Mouse (Mus musculus) G1E (cell line): ENCODE results near the gene Dstn. TPM values are rescaled to one million over a fixed set of nuclear protein-coding genes. Genes with fewer than 3 reads are reported as not detected.

ENCODE experiments used
- ATAC-seq: 2 replicates; pipeline ENCODE4 v1.8.0; 2016; ENCODE audit warnings: mild to moderate bottlenecking; ENCODE audit not compliant: insufficient number of reproducible peaks, poor library complexity, low FRiP score, severe bottlenecking; ENCODE audit errors: extremely low read depth
- DNase-seq: peaks from one replicate; pipeline ENCODE4 v3.0.0; 2012; ENCODE audit warnings: low spot score
- H3K27me3 ChIP-seq: 2 replicates; pipeline ENCODE4 v1.6.1; 2012; ENCODE audit warnings: mild to moderate bottlenecking, low read length, inconsistent platforms; ENCODE audit not compliant: insufficient read depth
- H3K36me3 ChIP-seq: replicated peaks from 2 replicates; pipeline ENCODE3; 2012; ENCODE audit warnings: mild to moderate bottlenecking, inconsistent platforms
- H3K4me1 ChIP-seq: 2 replicates; pipeline ENCODE4 v1.6.1; 2012; ENCODE audit warnings: low read depth, low read length, inconsistent platforms, mixed read lengths; ENCODE audit not compliant: insufficient read depth
- H3K4me3 ChIP-seq: 2 replicates; pipeline ENCODE4 v1.5.1; 2012; ENCODE audit warnings: low read depth, mild to moderate bottlenecking, inconsistent platforms, low read length, moderate library complexity, mixed read lengths
- H3K9me3 ChIP-seq: replicated peaks from 2 replicates; pipeline ENCODE4 v1.6.1; 2012; ENCODE audit warnings: inconsistent platforms
- CTCF ChIP-seq: IDR thresholded peaks from 2 replicates; pipeline ENCODE4 v1.5.1; 2012; ENCODE audit warnings: low read depth, low read length, inconsistent platforms, mixed read lengths
- GATA1 ChIP-seq: IDR thresholded peaks from 2 replicates; pipeline ENCODE4 v1.6.1; 2012; ENCODE audit warnings: borderline replicate concordance, low read length, inconsistent platforms, mixed read lengths
- GATA2 ChIP-seq: IDR thresholded peaks from 2 replicates; pipeline ENCODE4 v1.6.1; 2012; ENCODE audit warnings: low read depth, low read length, inconsistent platforms, borderline replicate concordance
- POLR2AphosphoS5 ChIP-seq: IDR thresholded peaks from 2 replicates; pipeline ENCODE4 v1.6.1; 2012; ENCODE audit warnings: low read depth, low read length, inconsistent platforms; ENCODE audit not compliant: insufficient replicate concordance
- TAL1 ChIP-seq: conservative IDR thresholded peaks from 2 replicates; pipeline ENCODE4 v1.6.1; 2012; ENCODE audit warnings: low read depth, low read length, inconsistent platforms, mixed read lengths
- polyA plus RNA-seq: library from polyadenylated mRNA; stranded (reverse); fragments of >175 nt; gene quantifications from 2 replicates; pipeline ENCODE4 v1.2.3, GENCODE M21; 2012
- total RNA-seq, 2 experiments: library from RNA; stranded (forward) in 1 of 2; stranded (reverse) in 1 of 2; fragments of 200-1000 nt in 1 of 2; fragments of >200 nt in 1 of 2; fragmentation: Nextera tagmentation in 1 of 2; gene quantifications; 2 replicates each; pipeline ENCODE4 v1.2.3; 2014 to 2017

Dstn gene
- total and polyA plus RNA-seq, 3 experiments, result 7.8 to 94.2 (median 59.6) TPM

GRCm38 (mm10) chr2:143891302-143892048 is 23.6 kb upstream of the Dstn start:
- Histone ChIP-seq H3K4me1 (no peaks in the 10 kb centered on the region), H3K36me3 (no peaks in the 10 kb centered on the region), H3K4me3 (no peak overlapping the region), H3K9me3 (no peaks in the 10 kb centered on the region), H3K27me3 (no peaks in the 10 kb centered on the region)
- ATAC-seq, result no peak
- no peak for TF ChIP-seq POLR2AphosphoS5
- no peak for TF ChIP-seq CTCF
- TF ChIP-seq GATA2, result no peak
- TF ChIP-seq GATA1, result no peak
- TF ChIP-seq TAL1, result no peak
- no peak for DNase-seq

GRCm38 (mm10) chr2:143899470-143900220 is 15.5 kb upstream of the Dstn start:
- no peak for TF ChIP-seq CTCF
- no peak for TF ChIP-seq GATA2
- TF ChIP-seq POLR2AphosphoS5, result no peak
- no peak for TF ChIP-seq GATA1
- Histone ChIP-seq H3K4me3 (no peak overlapping the region), H3K27me3 (peaks cover 3% of the 10 kb centered on the region; the same call in 1 of the 2 replicates), H3K36me3 (no peaks in the 10 kb centered on the region), H3K9me3 (no peaks in the 10 kb centered on the region), H3K4me1 (no peaks in the 10 kb centered on the region)
- no peak for ATAC-seq
- no peak for DNase-seq

- ATAC-seq (no peak), DNase-seq (no peak)
- no peak overlapping the region for H3K4me3 ChIP-seq
- H3K4me1 ChIP-seq, result no peaks in the 10 kb centered on the region
- peaks cover 3% of the 10 kb centered on the region; the same call in 1 of the 2 replicates for H3K27me3 ChIP-seq
- H3K9me3 ChIP-seq, result no peaks in the 10 kb centered on the region
- TF ChIP-seq GATA1 (no peak), POLR2AphosphoS5 (no peak), CTCF (no peak), TAL1 (no peak), GATA2 (no peak)
- no peaks in the 10 kb centered on the region for H3K36me3 ChIP-seq
Measured at GRCm38 (mm10) chr2:143900821-143901351, 14.2 kb upstream of the Dstn start.

- Histone ChIP-seq H3K27me3 (peaks cover 3% of the 10 kb centered on the region; the same call in 1 of the 2 replicates), H3K4me1 (no peaks in the 10 kb centered on the region), H3K9me3 (no peaks in the 10 kb centered on the region), H3K4me3 (no peak overlapping the region), H3K36me3 (no peaks in the 10 kb centered on the region)
- TF ChIP-seq GATA1, result no peak
- no peak for TF ChIP-seq CTCF
- no peak for TF ChIP-seq GATA2
- no peak for TF ChIP-seq POLR2AphosphoS5
- no peak for TF ChIP-seq TAL1
- ATAC-seq (no peak), DNase-seq (no peak)
Measured at GRCm38 (mm10) chr2:143903376-143904045, 11.6 kb upstream of the Dstn start.

GRCm38 (mm10) chr2:143904896-143905295 is 10.2 kb upstream of the Dstn start:
- H3K4me1 ChIP-seq, result peaks cover 3% of the 10 kb centered on the region; the same call in 1 of the 2 replicates
- no peaks in the 10 kb centered on the region for H3K36me3 ChIP-seq
- no peak for ATAC-seq
- DNase-seq, result no peak
- H3K4me3 ChIP-seq, result no peak overlapping the region
- peaks cover 3% of the 10 kb centered on the region; the same call in 1 of the 2 replicates for H3K27me3 ChIP-seq
- no peaks in the 10 kb centered on the region for H3K9me3 ChIP-seq
- TF ChIP-seq GATA2, result no peak
- TF ChIP-seq CTCF, result no peak
- TF ChIP-seq TAL1, result no peak

- Histone ChIP-seq H3K36me3 (no peaks in the 10 kb centered on the region), H3K4me1 (peaks cover 27% of the 10 kb centered on the region), H3K4me3 (no peak overlapping the region), H3K9me3 (no peaks in the 10 kb centered on the region), H3K27me3 (no peaks in the 10 kb centered on the region)
- TF ChIP-seq CTCF (no peak), GATA1 (no peak), GATA2 (no peak), POLR2AphosphoS5 (no peak), TAL1 (no peak)
- no peak for ATAC-seq
- DNase-seq, result no peak
Measured at GRCm38 (mm10) chr2:143909230-143909629, 5.9 kb upstream of the Dstn start.
